Mouse (Mus musculus) midbrain, embryonic 14.5 days (tissue): ENCODE results near the gene 2310030G06Rik. TPM values are rescaled to one million over a fixed set of nuclear protein-coding genes. Genes with fewer than 3 reads are reported as not detected.

Experiments used
- ATAC-seq: fragments of 200-750 bp; cut with Nextera tagmentation; 2 replicates; pipeline ENCODE4 v1.8.0; 2017; ENCODE audit warnings: moderate number of reproducible peaks, moderate library complexity; ENCODE audit not compliant: low FRiP score, low TSS enrichment
- DNase-seq: peaks from one replicate; pipeline ENCODE4 v3.0.0-alpha.2; 2015
- H3K27ac ChIP-seq: fragments of 300-500 bp; sonication (generic); replicated peaks from 2 replicates; pipeline ENCODE4 v1.5.1; 2014; ENCODE audit warnings: mild to moderate bottlenecking, low read depth, low read length, moderate library complexity
- H3K27me3 ChIP-seq: fragments of 300-500 bp; sonication (generic); 2 replicates; pipeline ENCODE4 v1.6.1; 2014; ENCODE audit warnings: low read length, control low read depth, mixed read lengths; ENCODE audit not compliant: control insufficient read depth, insufficient read depth
- H3K36me3 ChIP-seq: fragments of 300-500 bp; sonication (generic); 2 replicates; pipeline ENCODE4 v1.6.1; 2014; ENCODE audit warnings: low read length, control low read depth; ENCODE audit not compliant: control insufficient read depth, insufficient read depth
- H3K4me1 ChIP-seq: fragments of 300-500 bp; sonication (generic); 2 replicates; pipeline ENCODE4 v1.6.1; 2014; ENCODE audit warnings: mild to moderate bottlenecking, antibody characterized with exemption, low read length, control low read depth; ENCODE audit not compliant: control insufficient read depth, insufficient read depth
- H3K4me2 ChIP-seq: fragments of 300-500 bp; sonication (generic); 2 replicates; pipeline ENCODE4 v1.6.1; 2014; ENCODE audit warnings: mild to moderate bottlenecking, low read length, moderate library complexity
- H3K4me3 ChIP-seq: fragments of 300-500 bp; sonication (generic); replicated peaks from 2 replicates; pipeline ENCODE4 v1.5.1; 2014; ENCODE audit warnings: low read depth, low read length
- H3K9ac ChIP-seq: fragments of 300-500 bp; sonication (generic); replicated peaks from 2 replicates; pipeline ENCODE4 v1.6.1; 2014; ENCODE audit warnings: mild to moderate bottlenecking, low read length, moderate library complexity
- H3K9me3 ChIP-seq: fragments of 300-500 bp; sonication (generic); 2 replicates; pipeline ENCODE4 v1.6.1; 2016; ENCODE audit warnings: low read length, control low read depth, mixed read lengths; ENCODE audit not compliant: control insufficient read depth
- WGBS: fragments of 180-500 bp; shearing (Covaris S2); extraction: QIAGEN DNeasy Blood & Tissue Kit; methylation state at CpG from one replicate; pipeline ENCODE4 v1.1.7; 2014; 5-methylcytosine and 5-hydroxymethylcytosine counted together
- polyA plus RNA-seq: library from polyadenylated mRNA; unstranded; fragments of >200 nt; fragmentation: Nextera tagmentation; extraction: Ambion mirVana; gene quantifications from 2 replicates; pipeline ENCODE4 v1.2.1, GENCODE M21; 2014

2310030G06Rik gene
- polyA plus RNA-seq, 1 experiment from 2014 or later: 0.89 TPM

DNA sequence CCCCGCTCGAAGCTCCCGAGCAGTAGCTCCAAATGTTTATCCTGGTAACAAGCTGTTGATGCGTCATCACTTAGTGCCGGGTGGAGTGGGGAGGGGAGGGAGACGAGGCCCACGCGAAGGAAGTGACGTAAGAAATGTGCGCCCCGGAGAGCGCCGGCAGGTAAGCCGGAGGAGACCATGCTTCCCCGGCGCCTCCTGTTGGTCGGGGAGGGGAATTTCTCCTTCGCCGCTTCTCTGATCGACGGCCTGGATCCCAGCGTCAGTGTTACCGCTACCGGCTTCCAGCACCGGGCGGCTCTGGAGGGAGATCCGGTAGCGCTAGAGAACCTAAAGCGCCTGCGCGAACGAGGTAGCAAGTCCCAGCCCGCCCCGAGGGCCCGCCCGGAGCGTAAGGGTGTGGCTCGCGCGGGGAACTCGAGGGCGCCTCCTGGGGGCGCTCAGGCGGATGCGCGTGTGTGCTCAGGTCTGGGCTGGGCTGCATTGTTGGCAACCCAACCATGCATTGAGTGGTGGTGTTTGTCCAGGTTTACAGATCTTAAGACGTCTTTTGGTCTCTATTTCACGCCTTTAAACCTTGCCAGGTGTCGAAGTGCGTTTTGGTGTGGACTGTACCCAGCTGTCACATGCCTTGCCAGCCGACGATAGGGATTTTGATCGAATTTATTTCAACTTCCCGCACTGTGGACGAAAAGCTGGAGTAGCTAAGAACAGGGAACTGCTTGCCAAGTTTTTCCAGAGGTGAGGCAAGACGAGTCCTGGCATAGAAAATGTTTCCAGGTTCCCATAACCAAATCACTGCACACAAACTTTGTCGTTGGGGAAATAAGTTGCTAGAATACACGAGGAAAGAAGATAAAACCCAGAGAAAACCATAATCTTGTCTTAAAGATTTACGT is 22.0 kb upstream of the 2310030G06Rik start, which contains the start of gene Fdxacb1:
Fdxacb1 (plus strand) TSS at position 130 of the 896 bp plus-strand sequence.
- H3K4me1 ChIP-seq: peaks cover 13% of the 10 kb centered on the region; the same call in 1 of the 2 replicates
- H3K27ac ChIP-seq: peak within 1 kb of the TSS; percentile 92
- H3K4me3 ChIP-seq: peak within 1 kb of the TSS; percentile 68
- H3K4me2 ChIP-seq: peak within 1 kb of the TSS; percentile 75
- ATAC-seq (peak; percentile 96), DNase-seq (peak; percentile 99)
- no peaks in the 10 kb centered on the region for H3K9me3 ChIP-seq
- H3K9ac ChIP-seq: peak within 1 kb of the TSS; percentile 70
- H3K27me3 ChIP-seq: no peaks in the 10 kb centered on the region
- peaks cover 19% of the 10 kb centered on the region for H3K36me3 ChIP-seq
- WGBS: 4% methylated on average over 59 of the region's 59 CpGs

DNA sequence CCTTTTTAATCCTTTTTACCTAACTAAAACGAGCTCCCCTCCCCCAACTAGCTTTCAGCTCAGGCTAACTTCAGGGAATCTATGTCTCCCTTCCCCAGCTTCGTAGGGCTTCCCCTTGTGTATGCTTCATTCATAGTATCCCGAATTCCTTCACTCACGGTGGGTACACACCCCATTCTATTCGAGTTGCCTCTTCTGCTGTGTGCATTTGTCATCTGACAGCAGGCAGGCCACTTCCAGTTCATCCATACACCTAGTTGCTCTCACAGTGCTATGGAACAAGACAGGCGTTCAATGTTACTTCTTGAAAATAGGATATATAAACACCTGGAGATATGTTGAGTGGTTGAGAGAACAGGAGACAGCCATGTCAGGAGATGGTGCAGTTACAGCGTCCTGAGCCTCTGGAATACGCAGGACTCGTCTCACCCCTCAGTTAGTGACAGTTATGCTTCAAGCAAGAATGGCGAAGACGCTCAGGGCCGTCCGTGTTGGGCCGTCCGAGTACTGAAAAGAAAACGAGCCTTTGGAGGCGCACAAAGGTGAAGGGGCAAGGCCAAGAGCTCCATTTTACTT is 21.3 kb upstream of the 2310030G06Rik start:
- peak overlapping the region; percentile 75 for H3K4me2 ChIP-seq
- H3K27ac ChIP-seq: peak overlapping the region; percentile 92
- peak overlapping the region; percentile 70 for H3K9ac ChIP-seq
- peaks cover 19% of the 10 kb centered on the region for H3K36me3 ChIP-seq
- peaks cover 13% of the 10 kb centered on the region; the same call in 1 of the 2 replicates for H3K4me1 ChIP-seq
- H3K9me3 ChIP-seq: no peaks in the 10 kb centered on the region
- no peaks in the 10 kb centered on the region for H3K27me3 ChIP-seq
- DNase-seq: no peak
- ATAC-seq: no peak; the same call in 1 of the 2 replicates
- WGBS: 6% methylated on average over 17 of the region's 17 CpGs
- peak overlapping the region; percentile 68 for H3K4me3 ChIP-seq

DNA sequence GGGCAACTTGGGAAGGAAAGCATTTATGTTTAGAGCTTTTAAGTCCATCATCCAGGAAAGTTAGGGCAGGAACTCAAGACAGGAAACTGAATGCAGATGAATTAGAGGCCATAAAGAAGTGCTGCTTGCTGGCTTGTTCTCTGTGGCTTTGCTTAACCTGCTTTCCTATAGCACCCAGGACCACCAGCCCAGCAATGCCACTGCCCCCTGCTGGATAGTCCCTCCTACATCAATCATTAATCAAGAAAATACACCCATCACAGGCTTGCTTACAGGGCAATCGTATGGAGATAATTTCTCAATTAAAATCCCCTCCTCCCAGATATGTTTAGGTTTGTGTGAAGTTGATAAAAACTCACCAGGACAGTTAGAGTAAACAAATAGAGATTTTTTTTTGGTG is 17.0 kb upstream of the 2310030G06Rik start:
- DNase-seq: peak; percentile 66

DNA sequence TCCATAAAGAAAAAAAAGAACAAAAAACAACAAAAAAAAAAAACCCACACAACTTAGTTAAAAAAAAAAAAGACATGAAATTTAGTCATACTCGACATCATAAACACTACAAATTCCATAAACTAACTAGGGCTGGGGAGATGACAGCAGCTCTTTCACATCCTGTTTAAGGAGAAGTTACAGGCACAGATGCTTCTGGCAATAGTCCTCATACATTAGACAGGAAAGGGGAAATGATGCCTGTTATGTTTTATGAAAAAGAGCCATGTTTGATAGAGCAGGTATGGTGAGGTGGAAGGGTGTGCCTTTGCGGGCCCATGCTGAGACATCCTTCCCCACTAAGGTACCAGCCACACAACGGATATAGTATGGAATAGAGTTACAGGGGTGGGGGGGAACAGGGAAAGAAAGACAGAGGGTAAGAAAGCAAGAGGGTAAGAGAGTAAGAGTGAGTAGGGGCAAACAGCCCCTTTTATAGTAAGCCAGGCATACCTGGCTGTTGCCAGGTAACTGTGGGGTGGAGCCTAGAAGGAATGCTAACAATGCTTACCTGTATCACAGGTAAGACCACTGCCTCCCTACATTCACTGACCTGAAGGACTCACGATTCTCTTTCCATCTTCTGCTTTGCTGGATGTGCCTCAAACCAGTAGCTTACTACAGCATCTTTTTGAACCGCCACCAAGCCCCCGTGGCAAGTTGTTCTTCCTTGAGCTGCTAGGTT is 15.3 kb upstream of the 2310030G06Rik start:
- no peak for ATAC-seq
- H3K4me1 ChIP-seq: no peaks in the 10 kb centered on the region
- no peak overlapping the region for H3K4me2 ChIP-seq
- H3K9ac ChIP-seq: no peak overlapping the region
- DNase-seq: no peak
- no peak overlapping the region for H3K27ac ChIP-seq
- H3K27me3 ChIP-seq: no peaks in the 10 kb centered on the region
- no peak overlapping the region for H3K4me3 ChIP-seq
- no peaks in the 10 kb centered on the region for H3K9me3 ChIP-seq
- peaks cover 4% of the 10 kb centered on the region; the same call in 1 of the 2 replicates for H3K36me3 ChIP-seq
- 67% methylated on average over 6 of the region's 6 CpGs for WGBS

More for the DNA sequence above, 17.0 kb upstream of the 2310030G06Rik start:
- no peak overlapping the region for H3K4me2 ChIP-seq
- H3K9me3 ChIP-seq: no peaks in the 10 kb centered on the region
- H3K27ac ChIP-seq: no peak overlapping the region
- H3K36me3 ChIP-seq: peaks cover 4% of the 10 kb centered on the region; the same call in 1 of the 2 replicates
- WGBS: 81% methylated on average over 1 of the region's 1 CpGs
- ATAC-seq: no peak
- no peaks in the 10 kb centered on the region for H3K27me3 ChIP-seq
- peaks cover 6% of the 10 kb centered on the region; the same call in 1 of the 2 replicates for H3K4me1 ChIP-seq
- H3K4me3 ChIP-seq: no peak overlapping the region
- H3K9ac ChIP-seq: no peak overlapping the region

DNA sequence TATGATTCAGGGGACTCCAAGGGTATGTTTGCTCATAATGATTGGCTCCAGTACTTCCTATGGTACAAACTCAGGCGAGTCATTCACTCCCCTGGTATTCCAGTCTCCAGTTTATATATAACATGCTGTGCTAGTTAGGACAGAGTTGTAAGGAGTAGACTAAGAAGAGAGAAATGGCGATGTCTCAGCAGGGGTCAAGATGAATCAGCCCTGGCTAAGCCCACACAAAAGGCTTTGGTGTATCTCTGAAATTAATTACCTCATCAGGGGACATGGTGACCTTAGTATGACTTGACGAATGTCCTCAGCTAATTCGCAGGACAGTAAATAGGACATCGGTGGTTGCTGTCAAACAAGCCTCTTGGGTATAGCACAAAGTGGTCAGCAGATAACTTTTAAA is 10.4 kb upstream of the 2310030G06Rik start:
- no peaks in the 10 kb centered on the region for H3K4me1 ChIP-seq
- no peak overlapping the region for H3K27ac ChIP-seq
- no peak overlapping the region for H3K4me2 ChIP-seq
- H3K9ac ChIP-seq: no peak overlapping the region
- DNase-seq (no peak), ATAC-seq (no peak)
- no peaks in the 10 kb centered on the region for H3K36me3 ChIP-seq
- WGBS: 57% methylated on average over 5 of the region's 5 CpGs
- no peak overlapping the region for H3K4me3 ChIP-seq
- no peaks in the 10 kb centered on the region for H3K9me3 ChIP-seq
- H3K27me3 ChIP-seq: no peaks in the 10 kb centered on the region

DNA sequence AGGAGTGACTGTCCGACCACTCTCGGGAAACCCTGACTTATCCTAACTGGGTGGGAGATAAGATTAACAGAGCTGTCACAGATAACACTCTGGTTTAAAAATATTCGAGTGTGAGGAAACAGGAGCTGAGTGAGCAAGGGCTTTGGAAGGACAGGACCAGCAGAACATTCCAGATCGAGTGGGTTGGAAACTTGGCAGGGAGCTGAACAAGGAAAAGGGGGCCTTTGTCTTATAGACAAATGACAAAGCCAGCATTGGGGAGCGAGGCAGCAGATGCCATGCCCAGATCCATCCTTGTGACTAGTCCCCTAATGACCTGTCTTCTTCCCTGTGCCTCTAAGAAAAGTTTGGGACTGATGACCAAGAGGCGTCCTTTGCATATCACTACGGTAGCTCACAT is 7.6 kb upstream of the 2310030G06Rik start:
- no peak overlapping the region for H3K4me3 ChIP-seq
- no peaks in the 10 kb centered on the region for H3K36me3 ChIP-seq
- ATAC-seq (no peak), DNase-seq (no peak)
- 74% methylated on average over 7 of the region's 7 CpGs for WGBS
- H3K27ac ChIP-seq: no peak overlapping the region
- H3K9me3 ChIP-seq: no peaks in the 10 kb centered on the region
- H3K4me2 ChIP-seq: no peak overlapping the region
- H3K27me3 ChIP-seq: no peaks in the 10 kb centered on the region
- no peak overlapping the region for H3K9ac ChIP-seq
- H3K4me1 ChIP-seq: no peaks in the 10 kb centered on the region

DNA sequence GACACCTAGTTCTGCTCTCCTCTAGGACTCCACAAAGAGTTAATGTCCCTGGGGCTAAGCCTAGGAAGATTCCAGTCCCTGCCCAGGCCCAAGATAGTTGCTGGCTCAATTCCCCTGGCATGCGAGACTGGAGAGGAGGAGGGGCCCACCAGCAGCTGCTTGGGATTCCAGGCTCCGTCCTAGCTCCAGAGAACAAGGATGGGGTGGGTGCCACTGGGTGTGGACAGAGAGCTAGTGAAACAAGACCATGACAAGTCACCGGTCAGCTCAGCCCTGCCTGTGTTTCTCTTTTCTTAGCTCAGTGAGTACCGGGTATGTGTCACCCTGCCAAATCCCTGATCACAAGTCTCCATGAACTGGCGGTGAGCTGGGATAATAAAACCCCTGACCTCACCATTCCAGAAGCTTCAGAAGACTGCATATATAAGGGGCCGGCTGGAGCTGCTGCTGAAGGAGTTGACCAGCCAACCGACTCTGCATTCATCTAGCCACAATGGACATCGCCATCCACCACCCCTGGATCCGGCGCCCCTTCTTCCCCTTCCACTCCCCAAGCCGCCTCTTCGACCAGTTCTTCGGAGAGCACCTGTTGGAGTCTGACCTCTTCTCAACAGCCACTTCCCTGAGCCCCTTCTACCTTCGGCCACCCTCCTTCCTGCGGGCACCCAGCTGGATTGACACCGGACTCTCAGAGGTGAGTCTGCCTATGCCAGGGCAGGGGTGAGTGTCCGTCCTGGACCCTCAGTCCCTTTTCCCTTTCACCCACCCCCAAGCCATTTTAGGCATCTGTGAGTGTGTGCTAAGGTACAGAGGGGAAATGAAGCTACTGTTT is 6.7 kb upstream of the 2310030G06Rik start:
- WGBS: 67% methylated on average over 17 of the region's 17 CpGs
- peak; percentile 13 for DNase-seq
- no peak overlapping the region for H3K4me2 ChIP-seq
- no peak for ATAC-seq
- H3K27me3 ChIP-seq: no peaks in the 10 kb centered on the region
- H3K9ac ChIP-seq: no peak overlapping the region
- H3K9me3 ChIP-seq: no peaks in the 10 kb centered on the region
- H3K36me3 ChIP-seq: no peaks in the 10 kb centered on the region
- no peaks in the 10 kb centered on the region for H3K4me1 ChIP-seq
- H3K27ac ChIP-seq: no peak overlapping the region
- no peak overlapping the region for H3K4me3 ChIP-seq

DNA sequence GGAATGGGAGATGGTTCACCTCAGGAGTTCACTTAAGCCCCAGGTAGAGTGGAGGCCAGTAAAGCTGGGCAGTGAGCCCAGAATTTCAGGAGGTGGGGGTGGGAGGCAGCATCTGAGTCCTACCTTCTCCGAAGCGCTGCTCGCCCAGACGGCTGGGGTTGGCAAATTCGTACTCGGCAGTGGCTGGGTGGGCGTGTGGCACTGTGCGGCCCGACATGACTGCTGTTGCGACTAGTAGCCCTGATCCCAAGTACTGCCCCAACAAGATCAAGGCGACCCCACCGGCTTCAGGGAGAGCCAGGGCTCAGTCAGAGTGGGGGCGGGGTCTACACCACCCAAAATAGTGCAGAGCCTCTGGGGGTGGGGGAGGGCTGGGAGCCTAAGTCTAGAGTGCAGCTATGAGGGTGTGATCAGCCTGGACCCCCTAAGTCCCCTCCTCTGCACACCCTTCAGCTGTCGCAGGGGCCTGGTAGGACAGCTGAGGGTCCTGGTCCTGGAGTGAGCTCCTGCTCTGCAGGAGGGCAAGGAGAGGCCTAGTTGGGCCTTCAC is 5.8 kb upstream of the 2310030G06Rik start, which contains the start of gene Hspb2:
Hspb2 (minus strand) TSS at position 301 of the 549 bp plus-strand sequence.
- H3K4me1 ChIP-seq: no peaks in the 10 kb centered on the region
- WGBS: 78% methylated on average over 14 of the region's 14 CpGs
- H3K4me2 ChIP-seq: no peak within 1 kb of the TSS
- no peak for DNase-seq
- ATAC-seq: no peak
- no peaks in the 10 kb centered on the region for H3K27me3 ChIP-seq
- no peak within 1 kb of the TSS for H3K4me3 ChIP-seq
- no peak within 1 kb of the TSS for H3K9ac ChIP-seq
- H3K27ac ChIP-seq: no peak within 1 kb of the TSS
- no peaks in the 10 kb centered on the region for H3K9me3 ChIP-seq
- H3K36me3 ChIP-seq: no peaks in the 10 kb centered on the region
